Mouse (Mus musculus): ENCODE data around the gene Adprm. TPM values are rescaled to one million over a fixed set of nuclear protein-coding genes. Genes with fewer than 3 reads are reported as not detected.

Adprm gene
- polyA plus RNA-seq, 1 experiment from 2014 or later: 37.5 TPM

- H3K27ac ChIP-seq (replicated peaks): no peak overlapping the region
- no peak overlapping the region for H3K4me2 ChIP-seq (replicated peaks)
- H3K27me3 ChIP-seq: no peaks in the 10 kb centered on the region
- peaks cover 7% of the 10 kb centered on the region; the same call in 1 of the 2 replicates for H3K4me1 ChIP-seq
- 29% methylated on average over 3 of the region's 3 CpGs for WGBS
- H3K9me3 ChIP-seq: no peaks in the 10 kb centered on the region
- no peak overlapping the region for H3K4me3 ChIP-seq
- H3K9ac ChIP-seq (replicated peaks): no peak overlapping the region
- no peaks in the 10 kb centered on the region for H3K36me3 ChIP-seq
- ATAC-seq (ENCODE audit: low FRiP score, low read depth): no peak
Observed at GRCm38 (mm10) chr11:67075036-67075435, 22.6 kb upstream of the Adprm start.

GRCm38 (mm10) chr11:67072615-67073130 is 20.3 kb upstream of the Adprm start:
- Histone ChIP-seq H3K36me3 (no peaks in the 10 kb centered on the region), H3K9me3 (no peaks in the 10 kb centered on the region), H3K4me1 (peaks cover 2% of the 10 kb centered on the region; the same call in 1 of the 2 replicates), H3K27ac (replicated peaks) (no peak overlapping the region), H3K4me2 (replicated peaks) (no peak overlapping the region), H3K9ac (replicated peaks) (no peak overlapping the region), H3K4me3 (no peak overlapping the region), H3K27me3 (no peaks in the 10 kb centered on the region)
- ATAC-seq (ENCODE audit: low FRiP score, low read depth): no peak
- 80% methylated on average over 15 of the region's 15 CpGs for WGBS

- Histone ChIP-seq H3K4me1 (no peaks in the 10 kb centered on the region), H3K4me3 (no peak overlapping the region), H3K9ac (replicated peaks) (no peak overlapping the region), H3K36me3 (peaks cover 35% of the 10 kb centered on the region), H3K27me3 (no peaks in the 10 kb centered on the region), H3K4me2 (replicated peaks) (no peak overlapping the region), H3K9me3 (no peaks in the 10 kb centered on the region), H3K27ac (replicated peaks) (no peak overlapping the region)
- WGBS: 90% methylated on average over 3 of the region's 3 CpGs
- ATAC-seq (ENCODE audit: low FRiP score, low read depth): no peak
Observed at GRCm38 (mm10) chr11:67067741-67068140, 15.3 kb upstream of the Adprm start.

GRCm38 (mm10) chr11:67062726-67063125 is 10.3 kb upstream of the Adprm start:
- peaks cover 80% of the 10 kb centered on the region for H3K36me3 ChIP-seq
- no peak overlapping the region for H3K9ac ChIP-seq (replicated peaks)
- ATAC-seq (ENCODE audit: low FRiP score, low read depth): no peak
- H3K4me3 ChIP-seq: no peak overlapping the region
- H3K9me3 ChIP-seq: no peaks in the 10 kb centered on the region
- H3K4me1 ChIP-seq: no peaks in the 10 kb centered on the region
- H3K27me3 ChIP-seq: no peaks in the 10 kb centered on the region
- H3K4me2 ChIP-seq (replicated peaks): no peak overlapping the region
- WGBS: 94% methylated on average over 3 of the region's 3 CpGs
- H3K27ac ChIP-seq (replicated peaks): no peak overlapping the region

DNA sequence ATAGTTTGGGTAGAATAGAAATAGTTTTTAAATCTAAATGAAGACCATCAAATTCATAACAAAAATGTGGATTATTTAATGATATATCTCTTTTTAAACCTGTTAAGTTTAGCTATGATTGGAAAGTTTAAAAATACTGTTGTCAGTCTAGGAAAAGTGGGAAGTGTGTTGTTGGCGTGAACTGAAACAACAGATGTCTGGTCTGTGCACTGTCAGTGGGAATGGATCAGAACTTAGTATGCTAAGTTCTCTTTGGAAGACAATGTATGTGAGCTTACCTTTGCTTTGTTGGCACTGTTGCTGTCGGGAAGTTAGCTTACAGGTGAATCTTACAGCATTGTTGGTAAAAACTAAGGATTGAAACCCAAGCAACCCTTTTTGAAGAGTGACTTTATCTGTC is 8.9 kb upstream of the Adprm start:
- no peak for ATAC-seq (ENCODE audit: low FRiP score, low read depth)
- Histone ChIP-seq H3K9me3 (no peaks in the 10 kb centered on the region), H3K36me3 (peaks cover 90% of the 10 kb centered on the region), H3K4me3 (no peak overlapping the region), H3K27me3 (no peaks in the 10 kb centered on the region), H3K4me2 (replicated peaks) (no peak overlapping the region), H3K27ac (replicated peaks) (no peak overlapping the region), H3K4me1 (no peaks in the 10 kb centered on the region), H3K9ac (replicated peaks) (no peak overlapping the region)
- WGBS: 93% methylated on average over 2 of the region's 2 CpGs

DNA sequence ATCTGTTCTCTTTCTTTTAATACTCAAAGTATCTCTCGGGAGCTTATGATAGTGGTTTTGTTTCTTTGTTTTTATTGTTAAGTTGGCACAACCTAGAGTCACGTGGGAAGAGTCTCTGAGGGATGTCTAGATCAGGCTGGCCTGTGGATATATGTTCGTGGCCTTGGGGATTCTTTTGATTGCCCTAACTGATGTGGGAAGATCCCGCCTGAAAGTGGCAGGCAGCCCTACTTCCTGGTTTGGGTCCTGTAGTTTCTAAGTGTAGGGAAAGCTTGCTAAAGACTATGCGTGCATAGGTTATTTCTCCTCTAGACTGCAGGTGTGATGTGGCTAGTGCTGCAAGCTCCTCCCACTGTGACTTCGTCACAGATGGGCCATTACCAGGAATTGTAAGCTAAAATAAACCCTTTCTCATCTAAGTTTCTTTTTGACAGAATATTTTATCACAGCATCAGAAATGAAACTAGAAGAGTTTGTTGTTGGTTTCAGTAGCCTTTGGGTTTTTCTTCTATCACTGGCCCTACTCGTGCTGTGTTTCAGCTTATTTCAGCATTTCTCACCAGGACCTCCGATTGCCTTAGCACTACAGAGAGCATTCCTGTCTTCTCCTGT is 2.5 kb upstream of the Adprm start:
- Histone ChIP-seq H3K9ac (replicated peaks) (no peak overlapping the region), H3K27ac (replicated peaks) (no peak overlapping the region), H3K36me3 (peaks cover 48% of the 10 kb centered on the region), H3K4me3 (no peak overlapping the region), H3K4me1 (peaks cover 17% of the 10 kb centered on the region), H3K9me3 (no peaks in the 10 kb centered on the region), H3K27me3 (no peaks in the 10 kb centered on the region), H3K4me2 (replicated peaks) (no peak overlapping the region)
- ATAC-seq (ENCODE audit: low FRiP score, low read depth): no peak
- WGBS: 94% methylated on average over 8 of the region's 8 CpGs

GRCm38 (mm10) chr11:67051676-67052320 is 596 bp downstream of the Adprm start:
- 10% methylated on average over 16 of the region's 16 CpGs for WGBS
- Histone ChIP-seq H3K9ac (replicated peaks) (peak overlapping the region; percentile 86), H3K27me3 (no peaks in the 10 kb centered on the region), H3K4me3 (peak overlapping the region; percentile 97), H3K4me1 (peaks cover 17% of the 10 kb centered on the region), H3K36me3 (peaks cover 19% of the 10 kb centered on the region), H3K27ac (replicated peaks) (peak overlapping the region; percentile 78), H3K4me2 (replicated peaks) (peak overlapping the region; percentile 78), H3K9me3 (no peaks in the 10 kb centered on the region)
- ATAC-seq (ENCODE audit: low FRiP score, low read depth): peak; percentile 50; the same call in 1 of the 2 replicates

- Histone ChIP-seq H3K9me3 (no peaks in the 10 kb centered on the region), H3K27ac (replicated peaks) (no peak overlapping the region), H3K27me3 (no peaks in the 10 kb centered on the region), H3K4me1 (peaks cover 17% of the 10 kb centered on the region), H3K4me3 (no peak overlapping the region), H3K36me3 (peaks cover 7% of the 10 kb centered on the region), H3K9ac (replicated peaks) (no peak overlapping the region), H3K4me2 (replicated peaks) (no peak overlapping the region)
- 86% methylated on average over 3 of the region's 3 CpGs for WGBS
- ATAC-seq (ENCODE audit: low FRiP score, low read depth): no peak
Observed at GRCm38 (mm10) chr11:67049256-67049655, 3.1 kb downstream of the Adprm start.

DNA sequence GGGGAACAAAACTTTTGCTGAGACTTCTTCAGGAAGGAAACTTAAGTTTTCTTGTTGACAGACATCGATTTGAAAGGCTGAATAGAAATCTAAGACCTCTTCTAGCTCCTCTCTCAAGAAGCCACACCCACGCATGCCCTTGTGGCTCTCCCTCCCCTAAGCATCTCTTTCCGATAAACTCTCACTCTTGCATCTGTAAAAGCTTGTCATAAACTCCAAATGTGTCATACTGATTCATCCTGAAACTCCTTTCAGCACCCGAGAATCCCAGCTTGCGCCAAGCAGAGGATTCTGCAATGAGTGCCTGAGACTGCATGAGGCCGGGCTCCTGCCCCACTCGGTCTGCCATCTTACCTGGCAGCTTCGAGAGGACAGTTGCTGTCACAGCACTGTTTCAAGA is 3.9 kb downstream of the Adprm start:
- no peak overlapping the region for H3K27ac ChIP-seq (replicated peaks)
- ATAC-seq (ENCODE audit: low FRiP score, low read depth): no peak
- no peak overlapping the region for H3K4me2 ChIP-seq (replicated peaks)
- 92% methylated on average over 8 of the region's 8 CpGs for WGBS
- H3K4me3 ChIP-seq: no peak overlapping the region
- H3K27me3 ChIP-seq: no peaks in the 10 kb centered on the region
- H3K9ac ChIP-seq (replicated peaks): no peak overlapping the region
- H3K9me3 ChIP-seq: no peaks in the 10 kb centered on the region
- peaks cover 10% of the 10 kb centered on the region for H3K4me1 ChIP-seq
- peaks cover 7% of the 10 kb centered on the region for H3K36me3 ChIP-seq

DNA sequence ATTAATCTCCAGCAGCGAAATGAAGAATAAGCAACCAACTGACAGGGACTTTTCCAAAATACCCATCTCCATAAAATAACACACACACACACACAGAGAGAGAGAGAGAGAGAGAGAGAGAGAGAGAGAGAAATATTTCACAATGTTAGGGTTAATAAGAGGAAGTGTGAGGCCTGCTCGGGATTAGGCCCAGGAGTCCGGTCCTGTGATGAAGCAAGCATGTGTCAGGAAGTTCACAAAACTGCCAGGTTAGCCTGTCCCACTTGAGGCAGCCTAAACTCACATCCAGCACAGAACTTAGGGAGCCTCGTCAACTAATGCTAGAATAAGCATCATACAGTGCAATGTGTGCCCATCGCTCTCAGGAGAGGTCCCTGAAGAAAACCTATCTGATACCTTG is 5.2 kb downstream of the Adprm start:
- ATAC-seq (ENCODE audit: low FRiP score, low read depth): no peak
- Histone ChIP-seq H3K36me3 (peaks cover 10% of the 10 kb centered on the region), H3K27ac (replicated peaks) (no peak overlapping the region), H3K4me1 (peaks cover 6% of the 10 kb centered on the region), H3K9ac (replicated peaks) (no peak overlapping the region), H3K4me2 (replicated peaks) (no peak overlapping the region), H3K27me3 (no peaks in the 10 kb centered on the region), H3K4me3 (no peak overlapping the region), H3K9me3 (no peaks in the 10 kb centered on the region)
- WGBS: 89% methylated on average over 5 of the region's 5 CpGs

DNA sequence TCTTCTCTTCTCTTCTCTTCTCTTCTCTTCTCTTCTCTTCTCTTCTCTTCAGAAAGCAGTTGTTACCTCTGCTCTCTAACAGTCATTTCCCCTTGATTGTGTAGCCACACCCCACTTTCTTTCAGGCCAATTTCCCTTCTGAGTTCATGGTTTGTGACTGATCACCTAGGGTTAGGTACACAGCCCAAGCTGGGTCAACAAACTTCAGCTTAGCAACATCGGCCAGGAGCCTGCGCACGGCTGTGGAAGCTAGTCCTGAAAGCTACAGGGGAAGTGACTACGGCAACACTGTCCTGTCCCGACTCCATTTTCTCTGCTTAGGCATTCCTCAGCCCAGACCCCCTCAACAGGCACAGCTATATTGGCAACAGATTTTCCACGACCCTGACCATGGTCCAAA is 7.4 kb downstream of the Adprm start:
- Histone ChIP-seq H3K4me1 (0 out of 2 replicates have a peak, but pooled peaks cover 2% of the 10 kb centered on the region), H3K27ac (replicated peaks) (no peak overlapping the region), H3K4me3 (no peak overlapping the region), H3K27me3 (no peaks in the 10 kb centered on the region), H3K9me3 (no peaks in the 10 kb centered on the region; the same call in 1 of the 2 replicates), H3K9ac (replicated peaks) (no peak overlapping the region), H3K36me3 (peaks cover 32% of the 10 kb centered on the region), H3K4me2 (replicated peaks) (no peak overlapping the region)
- ATAC-seq (ENCODE audit: low FRiP score, low read depth): no peak
- 83% methylated on average over 6 of the region's 6 CpGs for WGBS

DNA sequence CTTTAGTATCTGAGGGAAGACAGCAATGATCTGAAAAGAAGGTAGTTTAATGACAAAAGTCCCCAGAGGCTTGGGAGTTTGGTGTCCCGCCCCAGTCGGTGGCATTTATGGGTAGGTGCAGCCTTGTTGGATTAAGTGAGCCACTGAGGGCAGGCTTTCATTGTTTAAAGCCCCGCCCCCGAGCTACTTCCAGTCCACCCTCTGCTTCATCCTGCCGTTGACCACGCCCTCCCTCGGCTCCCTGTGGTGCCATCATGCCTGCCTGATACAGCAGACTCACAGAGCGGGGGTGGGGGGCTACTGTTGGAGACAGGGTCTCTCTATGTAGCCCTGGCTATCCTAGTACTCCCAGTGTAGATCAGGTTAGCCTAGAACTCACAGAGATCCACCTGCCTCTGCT is 9.4 kb downstream of the Adprm start:
- no peak overlapping the region for H3K9ac ChIP-seq (replicated peaks)
- no peak for ATAC-seq (ENCODE audit: low FRiP score, low read depth)
- no peaks in the 10 kb centered on the region; the same call in 1 of the 2 replicates for H3K9me3 ChIP-seq
- no peak overlapping the region for H3K4me3 ChIP-seq
- peaks cover 51% of the 10 kb centered on the region for H3K36me3 ChIP-seq
- no peak overlapping the region for H3K27ac ChIP-seq (replicated peaks)
- 53% methylated on average over 8 of the region's 8 CpGs for WGBS
- no peak overlapping the region for H3K4me2 ChIP-seq (replicated peaks)
- H3K27me3 ChIP-seq: no peaks in the 10 kb centered on the region
- H3K4me1 ChIP-seq: 0 out of 2 replicates have a peak, but pooled peaks cover 2% of the 10 kb centered on the region
